Mouse (Mus musculus): ENCODE measurements around the gene Gprc5d.
A peak's percentile ranks its signal among the peaks of the same experiment; 100 is the strongest.

Gprc5d gene

GRCm38 (mm10) chr6:135068221-135068620 lies 49.9 kb downstream of the Gprc5d start:
- DNase-seq (ENCODE audit: low spot score in 2 of 2): no peak

GRCm38 (mm10) chr6:135066795-135067445 lies 51.2 kb downstream of the Gprc5d start:
- no peak for DNase-seq (ENCODE audit: low spot score in 2 of 2)

- DNase-seq (ENCODE audit: low spot score in 2 of 2): peak; percentile 66 to 73
Observed at GRCm38 (mm10) chr6:135065236-135065957, 52.7 kb downstream of the Gprc5d start, which contains the start of gene Gprc5a. Gene Gprc5a, plus strand, starts transcription at chr6:135065651.

- DNase-seq (ENCODE audit: low spot score in 2 of 2): no peak
Observed at GRCm38 (mm10) chr6:135064621-135065020, 53.5 kb downstream of the Gprc5d start.

- DNase-seq (ENCODE audit: low spot score in 2 of 2): no peak
Observed at GRCm38 (mm10) chr6:135060728-135061127, 57.4 kb downstream of the Gprc5d start.

Measured in natural killer cell, adult 2 months (primary cell).